In the genomic region with DNA sequence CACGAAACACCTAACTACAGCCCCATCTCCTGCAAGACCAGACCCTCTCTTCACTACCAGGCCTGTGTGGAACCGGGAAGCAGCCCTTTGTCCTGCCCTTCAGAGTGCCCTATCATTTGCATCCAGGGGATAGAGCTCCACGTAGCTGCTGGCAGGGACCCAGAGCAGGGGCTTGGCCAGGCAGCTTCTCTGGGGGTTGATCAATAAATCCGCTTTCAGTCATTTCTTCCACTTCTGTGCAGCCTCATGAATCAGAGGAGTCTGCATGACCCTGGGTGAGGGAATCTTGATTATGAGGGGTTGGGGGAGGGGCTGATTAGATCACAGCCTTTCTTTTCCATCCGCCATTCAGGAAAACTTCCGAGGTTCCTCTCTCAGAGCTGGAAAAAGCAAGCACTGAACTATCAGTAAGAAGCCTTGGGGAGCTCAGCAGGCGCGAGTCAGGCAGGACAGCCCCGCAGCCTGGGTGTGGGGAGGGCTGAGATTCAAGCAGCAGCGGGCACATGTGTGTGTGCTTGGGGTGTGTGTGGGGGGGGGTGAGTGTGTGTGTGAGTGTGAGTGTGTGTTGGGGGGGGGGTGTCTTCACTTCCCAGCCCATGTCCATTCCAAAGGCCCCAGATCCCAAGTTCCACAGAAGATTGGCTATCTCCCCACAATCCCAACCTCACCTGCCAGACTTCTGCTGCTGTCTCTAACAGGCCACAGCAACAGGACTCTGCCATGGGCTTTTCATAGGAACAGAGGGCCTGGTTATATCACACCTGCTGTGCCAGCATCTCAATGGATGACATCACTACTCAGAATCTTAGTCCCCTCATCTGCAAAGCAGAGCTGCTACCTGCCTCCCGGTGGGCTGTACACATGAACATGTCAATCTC, we compare ENCODE assay signal across 12 mouse cellular contexts. TPM values are rescaled to one million over a fixed set of nuclear protein-coding genes. Genes with fewer than 3 reads are reported as not detected.
A peak's percentile ranks its signal among the peaks of the same experiment; 100 is the strongest.
DNase-seq lines count a peak whose midpoint lies in the region; ATAC-seq and TF ChIP-seq lines count a peak whose summit lies in the region.
"Had no signal": no experiment of that assay in that cellular context is flagged by ENCODE, and none has a peak within 500 bp of the region (broad histone marks: within the 10 kb centered on the region; RNA-seq: fewer than 3 reads in every experiment).

No protein-coding gene starts in this region.

- ATAC-seq in midbrain, embryonic 16.5 days: no peak
- ATAC-seq in limb, embryonic 14.5 days (ENCODE audit: low FRiP score, low read depth): no peak

- no peak overlapping the region for H3K4me2 ChIP-seq in midbrain, embryonic 16.5 days (ENCODE audit: low read length)
- H3K4me2 ChIP-seq in limb, embryonic 14.5 days (replicated peaks; ENCODE audit: low read depth, low read length, severe bottlenecking): no peak overlapping the region
- H3K4me2 ChIP-seq: limb, embryonic 12.5 days had no signal

- H3K4me3 ChIP-seq in midbrain, embryonic 10.5 days: no peak overlapping the region
- H3K4me3 ChIP-seq in midbrain, embryonic 16.5 days (ENCODE audit: low read depth, low read length): no peak overlapping the region
- no peak overlapping the region for H3K4me3 ChIP-seq in limb, embryonic 14.5 days (replicated peaks; ENCODE audit: low read length)
- H3K4me3 ChIP-seq: gastrocnemius, adult 2 months; limb, embryonic 12.5 days had no signal

- no peaks in the 10 kb centered on the region for H3K9me3 ChIP-seq in midbrain, embryonic 10.5 days (replicated peaks)
- H3K9me3 ChIP-seq in midbrain, embryonic 16.5 days (replicated peaks; ENCODE audit: control insufficient read depth, low read length, poor library complexity, severe bottlenecking): no peaks in the 10 kb centered on the region
- no peaks in the 10 kb centered on the region for H3K9me3 ChIP-seq in limb, embryonic 14.5 days (ENCODE audit: control insufficient read depth, low read length)
- H3K9me3 ChIP-seq: limb, embryonic 12.5 days had no signal

- 22% methylated on average over 11 of the region's 11 CpGs for WGBS in midbrain, embryonic 10.5 days
- whole genome bisulfite sequencing in midbrain, embryonic 16.5 days: 22% methylated on average over 11 of the region's 11 CpGs
- 27% methylated on average over 11 of the region's 11 CpGs for WGBS in limb, embryonic 14.5 days

- peaks cover 21% of the 10 kb centered on the region for H3K27me3 ChIP-seq in midbrain, embryonic 10.5 days (ENCODE audit: low read depth, poor library complexity, severe bottlenecking)
- H3K27me3 ChIP-seq in midbrain, embryonic 16.5 days (ENCODE audit: control insufficient read depth, insufficient read depth, low read depth, low read length): no peaks in the 10 kb centered on the region
- H3K27me3 ChIP-seq in limb, embryonic 14.5 days (ENCODE audit: control insufficient read depth, insufficient read depth, low read length): no peaks in the 10 kb centered on the region
- H3K27me3 ChIP-seq: limb, embryonic 12.5 days had no signal

- no peak for TF ChIP-seq POLR2A in limb, embryonic 14.5 days (IDR thresholded peaks at IDR 0.05; ENCODE audit: borderline replicate concordance, extremely low read depth, insufficient read depth, insufficient read length)

- DNase-seq in embryo, embryonic 10.5 days (ENCODE audit: low spot score): peak; percentile 47
- no peak for DNase-seq in embryo, embryonic 9.5 days (ENCODE audit: extremely low spot score)
- peak; percentile 26 for DNase-seq in midbrain, embryonic 10.5 days (ENCODE audit: low spot score)
- DNase-seq in limb, embryonic 14.5 days (ENCODE audit: low spot score): no peak
- no peak for DNase-seq in lung, postnatal 36 days
- no peak for DNase-seq in layer of hippocampus, postnatal 10 days (ENCODE audit: low spot score in 2 of 2)
- no peak for DNase-seq in left cerebral cortex, adult 18-20 months (ENCODE audit: low spot score in 2 of 2)
- DNase-seq: gastrocnemius, adult 2 months; lung, postnatal 10 days had no signal

- no peak overlapping the region for H3K9ac ChIP-seq in midbrain, embryonic 16.5 days (ENCODE audit: low read depth, low read length)
- H3K9ac ChIP-seq in limb, embryonic 14.5 days (ENCODE audit: low read depth, low read length, severe bottlenecking): peak overlapping the region; percentile 16; the same call in 1 of the 2 replicates
- H3K9ac ChIP-seq: limb, embryonic 12.5 days had no signal

- H3K4me1 ChIP-seq in midbrain, embryonic 10.5 days: peaks cover 40% of the 10 kb centered on the region
- H3K4me1 ChIP-seq in midbrain, embryonic 16.5 days (ENCODE audit: control insufficient read depth, insufficient read depth, low read length): no peaks in the 10 kb centered on the region; the same call in 1 of the 2 replicates
- H3K4me1 ChIP-seq in limb, embryonic 14.5 days (ENCODE audit: control insufficient read depth, insufficient read depth, low read length): peaks cover 13% of the 10 kb centered on the region

- no peaks in the 10 kb centered on the region for H3K36me3 ChIP-seq in midbrain, embryonic 10.5 days
- H3K36me3 ChIP-seq in midbrain, embryonic 16.5 days (ENCODE audit: control insufficient read depth, insufficient read depth, low read length): no peaks in the 10 kb centered on the region
- H3K36me3 ChIP-seq in limb, embryonic 14.5 days (ENCODE audit: control insufficient read depth, insufficient read depth, low read length): no peaks in the 10 kb centered on the region
- H3K36me3 ChIP-seq: limb, embryonic 12.5 days had no signal

- peak overlapping the region; percentile 82 for H3K27ac ChIP-seq in midbrain, embryonic 10.5 days (replicated peaks)
- no peak overlapping the region for H3K27ac ChIP-seq in midbrain, embryonic 16.5 days (ENCODE audit: low read length)
- no peak overlapping the region for H3K27ac ChIP-seq in limb, embryonic 14.5 days (replicated peaks; ENCODE audit: low read depth, low read length)
- H3K27ac ChIP-seq: gastrocnemius, adult 2 months; limb, embryonic 12.5 days had no signal

RNA-seq across cellular contexts. Expression of a gene that starts 19.2 kb away (rescaled TPM):
- 0.14 and 0.17 TPM in 2 replicates for polyA plus RNA-seq in midbrain, embryonic 10.5 days (2016; fragmentation: Nextera tagmentation; extraction: Ambion mirVana)
- polyA plus RNA-seq in midbrain, embryonic 16.5 days (2015; fragmentation: Nextera tagmentation; extraction: Ambion mirVana): 18.0 and 26.6 TPM in 2 replicates
- polyA plus RNA-seq in limb, embryonic 14.5 days (2012; rRNA removed): 2.0 and 3.6 TPM in 2 replicates
- 1.4 and 2.0 TPM in 2 replicates for polyA plus RNA-seq in limb, embryonic 14.5 days (2014; fragmentation: Nextera tagmentation; extraction: Ambion mirVana)
- 100 to 1,000 TPM; 162 to 169 TPM for total RNA-seq in layer of hippocampus, postnatal 10 days (2021)
- total RNA-seq in left cerebral cortex, adult 18-20 months (2021): 100 to 1,000 TPM; 167 to 172 TPM

RNA-seq across cellular contexts. Expression of a gene that starts 22.7 kb away (rescaled TPM):
- 0.09 and 0.10 TPM in 2 replicates for polyA plus RNA-seq in midbrain, embryonic 10.5 days (2016; fragmentation: Nextera tagmentation; extraction: Ambion mirVana)
- 0.18 TPM in 1 of 2 replicates, not detected in the other for polyA plus RNA-seq in midbrain, embryonic 16.5 days (2015; fragmentation: Nextera tagmentation; extraction: Ambion mirVana)
- 92.6 and 110 TPM in 2 replicates for polyA plus RNA-seq in limb, embryonic 14.5 days (2012; rRNA removed)
- 93.0 and 115 TPM in 2 replicates for polyA plus RNA-seq in limb, embryonic 14.5 days (2014; fragmentation: Nextera tagmentation; extraction: Ambion mirVana)
- total RNA-seq in layer of hippocampus, postnatal 10 days (2021): not detected
- total RNA-seq in left cerebral cortex, adult 18-20 months (2021): under 1 TPM in 1 of 2 experiments, not detected in 1; 0.19 TPM
- polyA plus RNA-seq: spleen, adult 2 months had no signal

RNA-seq across cellular contexts. Expression of a gene that starts 34.0 kb away (rescaled TPM):
- polyA plus RNA-seq in midbrain, embryonic 10.5 days (2016; fragmentation: Nextera tagmentation; extraction: Ambion mirVana): 0.82 and 0.90 TPM in 2 replicates
- polyA plus RNA-seq in midbrain, embryonic 16.5 days (2015; fragmentation: Nextera tagmentation; extraction: Ambion mirVana): 2.0 and 3.9 TPM in 2 replicates
- 12.3 and 12.9 TPM in 2 replicates for polyA plus RNA-seq in limb, embryonic 14.5 days (2012; rRNA removed)
- 13.6 and 16.3 TPM in 2 replicates for polyA plus RNA-seq in limb, embryonic 14.5 days (2014; fragmentation: Nextera tagmentation; extraction: Ambion mirVana)
- total RNA-seq in layer of hippocampus, postnatal 10 days (2021): 1 to 10 TPM; 5.4 to 6.5 TPM
- 10 to 100 TPM; 16.5 to 18.4 TPM for total RNA-seq in left cerebral cortex, adult 18-20 months (2021)

Comparison
In these comparisons a context has a peak if more than half of its experiments do, and no peak if none do; other contexts are left out.
1. DNase-seq: peak in embryo, embryonic 10.5 days (single experiment) and midbrain, embryonic 10.5 days (single experiment); none in embryo, embryonic 9.5 days (single experiment), limb, embryonic 14.5 days (single experiment), lung, postnatal 36 days (single experiment), layer of hippocampus, postnatal 10 days (0 of 2) and left cerebral cortex, adult 18-20 months (0 of 2).
2. RNA of a gene that starts 22.7 kb away (polyA plus RNA-seq): 92.6 to 115 TPM in limb, embryonic 14.5 days; 0.18 TPM in midbrain, embryonic 16.5 days and 0.09 to 0.10 TPM in midbrain, embryonic 10.5 days; every median in the first group is over 10 times any median in the second.